ENCODE assay signal across 8 mouse cellular contexts in the genomic region with DNA sequence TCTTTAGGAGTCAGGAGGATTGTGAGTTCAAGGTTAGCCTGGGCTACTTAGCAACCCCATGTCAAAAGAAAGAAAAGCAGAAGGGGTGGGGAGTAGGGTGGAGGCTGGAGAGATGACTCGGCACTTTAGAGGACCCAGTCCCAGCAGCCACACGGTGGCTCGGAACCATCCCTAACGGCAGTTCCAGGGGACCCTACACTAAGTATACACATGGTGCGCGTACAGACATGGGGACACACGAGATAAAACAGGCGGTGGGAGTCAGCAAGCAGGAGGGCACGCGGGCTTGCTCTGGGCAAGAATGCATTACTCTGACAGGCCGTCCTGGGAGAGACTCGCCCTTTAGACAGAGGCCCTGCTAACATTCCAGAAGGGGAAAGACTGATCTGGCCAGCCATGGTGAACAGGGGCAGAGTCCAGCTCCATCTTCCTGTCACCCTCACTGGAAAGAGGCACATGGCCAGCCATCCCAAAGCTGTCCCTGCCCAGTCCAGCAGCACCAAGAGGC. TPM values are rescaled to one million over a fixed set of nuclear protein-coding genes. Genes with fewer than 3 reads are reported as not detected.
DNase-seq lines count a peak whose midpoint lies in the region; ATAC-seq lines count a peak whose summit lies in the region.

No protein-coding gene starts in this region.

- no peak overlapping the region for H3K9ac ChIP-seq in hindbrain, embryonic 12.5 days

- peak overlapping the region; percentile 77 for H3K27ac ChIP-seq in heart, embryonic 10.5 days
- peak overlapping the region; percentile 26 for H3K27ac ChIP-seq in embryonic facial prominence, embryonic 10.5 days (replicated peaks)
- no peak overlapping the region for H3K27ac ChIP-seq in hindbrain, embryonic 12.5 days

- peaks cover 51% of the 10 kb centered on the region for H3K4me1 ChIP-seq in heart, embryonic 10.5 days
- peaks cover 60% of the 10 kb centered on the region for H3K4me1 ChIP-seq in embryonic facial prominence, embryonic 10.5 days
- H3K4me1 ChIP-seq in hindbrain, embryonic 12.5 days = peaks cover 13% of the 10 kb centered on the region; the same call in 1 of the 2 replicates

- no peak for DNase-seq in heart, embryonic 10.5 days (ENCODE audit: low spot score)
- no peak for DNase-seq in heart, adult 8-10 months (ENCODE audit: low spot score)
- no peak for DNase-seq in embryonic facial prominence, embryonic 10.5 days (ENCODE audit: low spot score)
- DNase-seq in kidney, postnatal 10 days = peak; percentile 74
- DNase-seq in thymus, postnatal 36 days = no peak
- no peak for DNase-seq in retina, embryonic 14.5 days (ENCODE audit: low spot score)

- H3K4me2 ChIP-seq in hindbrain, embryonic 12.5 days (replicated peaks) = no peak overlapping the region

- 0 out of 2 replicates have a peak, but pooled peaks cover 2% of the 10 kb centered on the region for H3K36me3 ChIP-seq in heart, embryonic 10.5 days
- no peaks in the 10 kb centered on the region for H3K36me3 ChIP-seq in embryonic facial prominence, embryonic 10.5 days (replicated peaks)
- no peaks in the 10 kb centered on the region for H3K36me3 ChIP-seq in hindbrain, embryonic 12.5 days

- peak overlapping the region; percentile 22; the same call in 1 of the 2 replicates for H3K4me3 ChIP-seq in heart, embryonic 10.5 days
- H3K4me3 ChIP-seq in embryonic facial prominence, embryonic 10.5 days = no peak overlapping the region
- H3K4me3 ChIP-seq in hindbrain, embryonic 12.5 days = no peak overlapping the region

- H3K9me3 ChIP-seq in heart, embryonic 10.5 days = no peaks in the 10 kb centered on the region
- no peaks in the 10 kb centered on the region for H3K9me3 ChIP-seq in embryonic facial prominence, embryonic 10.5 days
- no peaks in the 10 kb centered on the region for H3K9me3 ChIP-seq in hindbrain, embryonic 12.5 days (replicated peaks)

- no peaks in the 10 kb centered on the region for H3K27me3 ChIP-seq in heart, embryonic 10.5 days (ENCODE audit: insufficient read depth, poor library complexity, severe bottlenecking)
- H3K27me3 ChIP-seq in embryonic facial prominence, embryonic 10.5 days (replicated peaks; ENCODE audit: low read depth, poor library complexity, severe bottlenecking) = no peaks in the 10 kb centered on the region
- H3K27me3 ChIP-seq in hindbrain, embryonic 12.5 days = no peaks in the 10 kb centered on the region

- ATAC-seq in monocyte, adult 5-6 weeks (replicated peaks; ENCODE audit: insufficient number of reproducible peaks, low FRiP score, low TSS enrichment, poor library complexity, severe bottlenecking) = peak; percentile 68
- no peak for ATAC-seq in hindbrain, embryonic 12.5 days (ENCODE audit: low FRiP score)

- WGBS in heart, embryonic 10.5 days = 43% methylated on average over 12 of the region's 12 CpGs
- 75% methylated on average over 12 of the region's 12 CpGs for WGBS in embryonic facial prominence, embryonic 10.5 days
- 61% methylated on average over 12 of the region's 12 CpGs for WGBS in hindbrain, embryonic 12.5 days

RNA-seq across cellular contexts. Expression of a gene that starts 6.7 kb away (rescaled TPM):
- 5.8 and 9.0 TPM in 2 replicates for polyA plus RNA-seq in heart, embryonic 10.5 days (2016; fragmentation: Nextera tagmentation; extraction: Ambion mirVana)
- 10 to 100 TPM; 37.5 to 44.8 (median 41.2) TPM for total RNA-seq in heart, adult 8-10 months (2022)
- 4.9 and 5.3 TPM in 2 replicates for polyA plus RNA-seq in embryonic facial prominence, embryonic 10.5 days (2016; fragmentation: Nextera tagmentation; extraction: Ambion mirVana)
- 19.1 to 35.1 TPM (median 21.1 TPM) in 3 replicates for total RNA-seq in monocyte, adult 5-6 weeks (2017)
- 5.4 and 5.8 TPM in 2 replicates for polyA plus RNA-seq in hindbrain, embryonic 12.5 days (2016; fragmentation: Nextera tagmentation; extraction: Ambion mirVana)

RNA-seq across cellular contexts. Expression of a gene that starts 47.2 kb away (rescaled TPM):
- 3.9 and 9.2 TPM in 2 replicates for polyA plus RNA-seq in heart, embryonic 10.5 days (2016; fragmentation: Nextera tagmentation; extraction: Ambion mirVana)
- total RNA-seq in heart, adult 8-10 months (2022) = 10 to 100 TPM; 24.7 to 43.0 (median 31.0) TPM
- polyA plus RNA-seq in embryonic facial prominence, embryonic 10.5 days (2016; fragmentation: Nextera tagmentation; extraction: Ambion mirVana) = 16.7 and 21.4 TPM in 2 replicates
- 0.39 TPM in 1 of 3 replicates, not detected in the others for total RNA-seq in monocyte, adult 5-6 weeks (2017)
- 15.5 and 17.8 TPM in 2 replicates for polyA plus RNA-seq in hindbrain, embryonic 12.5 days (2016; fragmentation: Nextera tagmentation; extraction: Ambion mirVana)
